Mouse (Mus musculus) inflammation-experienced regulatory T-cells, adult 16 weeks (primary cell): ENCODE measurements around the gene Vmn1r194. TPM values are rescaled to one million over a fixed set of nuclear protein-coding genes. Genes with fewer than 3 reads are reported as not detected.

Experiments
- polyA plus RNA-seq: library from polyadenylated mRNA; unstranded; fragments of 100-300 nt; shearing (Covaris generic); gene quantifications from one replicate; pipeline ENCODE4 v1.2.1, GENCODE M21; 2017

The Vmn1r194 gene
- polyA plus RNA-seq: not detected

DNA sequence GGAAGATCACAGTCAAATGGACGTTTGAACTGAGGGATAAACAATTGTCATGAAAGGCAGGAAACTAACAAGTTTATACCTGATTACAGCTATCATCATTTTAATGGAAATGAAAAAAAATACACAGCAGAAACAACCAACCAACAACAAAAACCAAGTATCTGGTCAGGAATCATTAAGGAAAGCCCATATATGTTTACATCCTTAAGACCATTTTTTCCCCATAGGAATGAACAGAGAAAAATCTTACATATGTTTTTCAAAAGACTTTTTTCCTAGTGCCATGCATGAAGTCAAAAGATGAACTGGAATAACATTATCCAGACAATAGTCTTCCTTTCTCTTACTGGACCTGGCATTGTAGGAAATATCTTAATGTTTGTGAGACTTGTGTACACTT lies at the start of gene Vmn1r194:
Vmn1r194 (plus strand) TSS at position 301 of the 400 bp plus-strand sequence.

GRCm38 (mm10) chr13:22223060-22223459 lies 21.0 kb upstream of the Vmn1r194 start, which contains the start of gene Vmn1r193:
Gene Vmn1r193, minus strand, starts transcription at chr13:22223160.

DNA sequence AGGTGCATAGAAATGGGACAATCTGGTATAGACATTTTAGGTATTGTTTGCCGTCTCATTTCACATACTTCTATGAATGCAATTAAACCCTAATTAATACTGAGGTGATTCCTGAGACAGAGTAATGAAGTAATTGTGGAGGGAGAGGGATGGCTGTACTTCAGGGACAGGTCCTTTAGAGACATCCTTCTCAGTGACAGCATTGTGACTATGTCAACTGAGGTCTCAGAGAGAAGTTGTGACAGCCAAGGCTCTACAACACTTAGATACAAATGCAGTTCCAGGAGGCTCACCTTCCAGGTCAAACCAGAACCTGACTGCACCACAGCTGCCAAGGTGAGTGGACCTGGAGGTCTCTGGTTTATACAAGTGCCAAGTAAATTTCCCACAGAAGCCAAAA lies 26.2 kb downstream of the Vmn1r194 start, which contains the start of gene Vmn1r195:
Vmn1r195 (plus strand) TSS at position 301 of the 400 bp plus-strand sequence.

GRCm38 (mm10) chr13:22289620-22290019 lies 45.6 kb downstream of the Vmn1r194 start, which contains the start of gene Vmn1r196:
Gene Vmn1r196, plus strand, starts transcription at chr13:22289920.

Other genes starting within 250 kb of the Vmn1r194 start
- 0.20 TPM for gene Prss16, start 234.5 kb upstream of the Vmn1r194 start, polyA plus RNA-seq
- not detected for gene Hist1h2ah, start 208.6 kb upstream of the Vmn1r194 start, polyA plus RNA-seq
- gene Hist1h2bk, start 208.3 kb upstream of the Vmn1r194 start, polyA plus RNA-seq: not detected
- 12.9 TPM for gene Hist1h4i, start 202.9 kb upstream of the Vmn1r194 start, polyA plus RNA-seq
- 2.4 TPM for gene Hist1h2ag, start 201.3 kb upstream of the Vmn1r194 start, polyA plus RNA-seq
- gene Hist1h2bj, start 201.0 kb upstream of the Vmn1r194 start, polyA plus RNA-seq: 3.9 TPM
- not detected for gene Vmn1r188, start 159.8 kb upstream of the Vmn1r194 start, polyA plus RNA-seq
- gene Vmn1r189, start 138.4 kb upstream of the Vmn1r194 start, polyA plus RNA-seq: not detected
- gene Vmn1r191, start 60.2 kb upstream of the Vmn1r194 start, polyA plus RNA-seq: not detected
- not detected for gene Vmn1r192, start 53.1 kb upstream of the Vmn1r194 start, polyA plus RNA-seq
- gene Vmn1r193, start 21.1 kb upstream of the Vmn1r194 start, polyA plus RNA-seq: not detected
- not detected for gene Vmn1r195, start 26.3 kb downstream of the Vmn1r194 start, polyA plus RNA-seq
- gene Vmn1r196, start 45.7 kb downstream of the Vmn1r194 start, polyA plus RNA-seq: not detected
- gene Vmn1r197, start 80.4 kb downstream of the Vmn1r194 start, polyA plus RNA-seq: 0.06 TPM
- gene Vmn1r198, start 106.1 kb downstream of the Vmn1r194 start, polyA plus RNA-seq: not detected
- not detected for gene Vmn1r199, start 135.6 kb downstream of the Vmn1r194 start, polyA plus RNA-seq
- 0.20 TPM for gene Vmn1r200, start 146.2 kb downstream of the Vmn1r194 start, polyA plus RNA-seq
- gene Vmn1r201, start 227.7 kb downstream of the Vmn1r194 start, polyA plus RNA-seq: not detected